Mouse (Mus musculus) heart, postnatal 0 days (tissue): ENCODE measurements around the gene Eef2kmt.

Experiments
- CTCF ChIP-seq: IDR thresholded peaks from 2 replicates; pipeline ENCODE4 v1.5.1; 2016; ENCODE audit warnings: antibody characterized with exemption, control low read depth, low read depth
- EP300 ChIP-seq: IDR thresholded peaks from 2 replicates; pipeline ENCODE4 v1.6.1; 2016; ENCODE audit warnings: antibody characterized with exemption, low read depth

DNA sequence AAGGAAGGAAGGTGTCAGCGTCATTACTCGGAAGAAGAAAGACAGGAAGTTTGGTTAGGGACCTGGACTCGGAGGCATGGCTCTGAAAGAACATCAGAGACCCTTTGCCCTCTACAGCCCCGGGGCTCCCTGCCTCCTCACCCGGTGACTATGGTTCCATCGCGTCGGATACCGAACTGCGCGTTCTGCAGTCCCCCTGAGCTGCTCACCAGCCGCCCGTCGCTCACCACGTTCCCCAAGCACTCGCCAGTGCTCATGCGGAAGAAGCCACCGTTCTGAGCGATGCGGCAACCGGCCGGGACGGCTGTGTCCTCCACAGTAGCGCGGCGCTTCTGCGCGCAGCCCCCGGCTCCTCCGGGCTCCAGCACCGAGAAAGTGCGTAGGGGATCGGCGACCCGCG is 52.6 kb downstream of the Eef2kmt start:
- TF ChIP-seq CTCF, result no peak
- TF ChIP-seq EP300, result no peak
